Mouse (Mus musculus) heart, postnatal 36 days (tissue): Measurements from ENCODE around the gene Mmp20. TPM values are rescaled to one million over a fixed set of nuclear protein-coding genes. Genes with fewer than 3 reads are reported as not detected.

Experiments
- DNase-seq, 2 experiments: peaks; one replicate each; pipeline ENCODE4 v3.0.0; 2021 to 2022
- intact Hi-C: fragments of 180-260 bp; cut with DNase I; formaldehyde crosslinking; loops from one replicate; pipeline ENCODE4 v1.15.1; 2025
- total RNA-seq, 2 experiments: library from RNA; stranded (reverse); gene quantifications; 2 replicates each; pipeline ENCODE4 v1.2.3; 2021

Mmp20 gene
- not detected for total RNA-seq

DNA sequence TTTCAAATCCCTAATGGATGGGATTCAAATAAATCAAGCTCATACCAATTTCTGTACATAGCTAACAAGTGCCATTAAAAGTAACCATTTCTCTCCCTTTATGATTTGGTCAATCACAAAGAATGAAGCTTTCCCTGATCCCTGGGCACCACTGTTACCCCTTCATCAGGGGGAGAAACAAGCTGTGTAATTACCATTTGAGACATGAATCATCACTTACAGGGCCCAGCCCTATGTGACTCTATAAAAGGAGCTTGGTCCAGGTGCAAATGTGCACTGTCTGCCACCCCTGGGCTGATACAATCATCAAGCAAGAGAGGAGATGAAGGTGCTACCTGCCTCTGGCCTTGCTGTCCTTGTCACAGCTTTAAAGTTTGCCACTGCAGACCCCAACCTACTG is at the start of gene Mmp20:
Mmp20 (plus strand) TSS at position 301 of the 400 bp plus-strand sequence.
- intact Hi-C loops, result no loop called here
- DNase-seq, result no peak

DNA sequence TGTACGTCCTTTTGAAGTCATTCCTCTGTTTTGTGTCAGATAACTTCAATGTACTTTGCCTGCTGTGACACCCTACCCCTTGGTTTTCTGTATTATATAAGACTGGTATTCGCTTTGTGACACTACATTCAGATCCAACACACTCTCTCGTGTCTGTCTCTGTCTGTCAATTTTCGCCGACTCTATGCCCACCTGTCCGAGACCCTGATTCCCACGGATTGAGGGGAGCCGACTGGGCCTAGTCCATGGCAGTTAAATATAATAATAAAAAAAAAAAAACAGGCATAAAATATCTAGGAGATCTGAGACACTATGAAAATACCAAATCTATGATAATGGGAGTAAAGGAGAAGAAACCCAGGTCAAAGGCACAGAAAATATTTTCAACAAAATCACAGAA is 38.0 kb upstream of the Mmp20 start:
- DNase-seq, result no peak
- intact Hi-C loops, result no loop called here

DNA sequence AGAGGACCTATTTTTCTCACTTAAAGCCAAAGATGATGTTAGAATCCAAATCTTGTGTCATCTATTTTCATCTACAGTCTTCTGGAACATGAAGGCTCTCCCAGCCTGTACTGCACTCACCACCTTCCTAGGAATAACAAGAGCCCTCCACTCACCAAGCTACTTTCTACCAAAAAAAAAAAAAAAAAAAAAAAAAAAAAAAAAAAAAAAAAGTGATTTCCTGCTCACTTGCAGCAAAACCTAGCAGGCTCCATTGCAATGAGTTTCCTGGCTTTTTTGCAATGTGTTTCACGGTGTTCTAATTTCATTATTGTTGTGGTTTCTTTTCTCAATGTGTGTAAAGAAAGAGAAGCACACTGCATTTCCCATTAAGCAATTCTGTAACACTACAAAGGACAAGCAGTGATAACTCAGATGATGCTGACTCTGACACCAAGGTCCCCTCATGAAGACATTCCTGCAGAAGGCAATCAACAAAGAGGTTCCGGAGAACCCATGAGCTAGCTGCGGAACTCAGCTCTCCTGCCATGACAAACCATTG is 34.7 kb upstream of the Mmp20 start:
- intact Hi-C loops, result no loop called here
- no peak for DNase-seq

DNA sequence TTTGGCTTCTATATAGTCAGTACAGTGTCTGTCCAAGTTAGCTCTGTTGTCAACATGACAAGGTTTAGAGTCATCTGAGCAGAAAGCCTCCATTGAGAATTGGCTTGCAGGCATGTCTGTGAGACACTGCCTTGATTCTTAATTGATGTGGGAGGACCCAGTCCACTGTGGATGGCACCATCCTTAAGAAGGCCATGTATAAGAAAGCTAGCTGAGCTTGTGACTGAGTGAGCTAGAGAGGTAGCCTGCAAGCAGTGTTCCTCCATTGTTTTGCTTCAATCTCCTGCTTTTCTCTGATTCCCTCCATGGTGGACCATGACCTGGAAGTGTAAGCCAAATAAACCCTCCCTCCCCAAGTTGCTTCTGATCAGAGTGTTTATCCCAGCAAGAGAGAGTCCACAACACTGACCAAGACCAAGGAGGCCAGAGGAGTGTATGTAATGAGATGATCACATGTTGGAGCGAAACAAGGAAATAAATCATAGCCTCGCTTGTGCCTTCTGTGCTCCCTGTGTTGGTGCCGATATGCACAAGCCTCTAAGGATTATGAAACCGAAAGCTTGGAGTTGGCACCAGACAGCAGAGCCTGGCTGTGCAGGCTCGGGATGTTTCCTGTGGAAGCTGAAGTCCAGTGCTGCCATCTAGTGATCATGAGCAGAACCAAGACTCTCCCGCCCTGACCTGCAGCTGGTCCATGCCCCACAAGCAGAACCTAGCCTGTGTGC is 33.1 kb upstream of the Mmp20 start:
- intact Hi-C loops, result loop anchor here (1.0 to 2.0 kb wide), 3 partner anchors 41 to 544 kb away; no protein-coding TSS in a partner anchor
- DNase-seq, result peak; percentile 75 to 78

DNA sequence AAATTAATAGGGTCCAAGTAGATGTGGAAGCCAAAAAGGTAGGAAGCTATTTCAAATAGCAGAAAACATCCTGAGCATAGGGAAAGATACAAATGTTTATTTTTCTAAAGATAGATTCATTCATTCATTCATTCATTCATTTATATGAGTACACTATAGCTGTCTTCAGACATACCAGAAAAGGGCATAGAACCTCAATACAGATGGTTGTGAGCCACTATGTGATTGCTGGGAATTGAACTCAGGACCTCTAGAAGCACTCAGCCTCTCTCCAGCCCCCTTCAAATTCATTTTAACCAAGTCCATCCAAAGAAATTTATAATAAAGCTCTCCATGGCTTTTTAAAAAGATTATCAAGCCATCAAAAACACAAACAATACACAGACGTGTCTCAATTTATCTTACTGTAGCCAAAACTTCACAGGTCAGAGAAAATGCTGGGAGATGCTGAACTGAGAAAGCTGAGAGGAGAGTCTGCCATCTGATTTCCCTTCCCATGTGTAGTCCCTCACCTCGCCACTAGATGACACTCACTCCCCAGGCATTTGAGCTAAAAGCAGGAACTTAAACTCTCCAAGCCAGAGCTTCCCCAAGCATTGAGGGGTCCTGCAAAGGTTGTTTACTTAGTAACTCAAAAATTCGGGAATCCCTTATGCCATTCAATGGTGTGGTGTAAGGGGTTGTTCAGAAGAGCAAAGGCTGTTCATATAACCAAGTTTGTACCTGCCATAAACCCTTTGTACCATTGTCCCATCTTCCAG is 24.9 kb upstream of the Mmp20 start:
- intact Hi-C loops, result loop anchor here (1.0 to 5.0 kb wide), 4 partner anchors 109 to 604 kb away; no protein-coding TSS in a partner anchor
- peak; percentile 62 to 76 for DNase-seq

DNA sequence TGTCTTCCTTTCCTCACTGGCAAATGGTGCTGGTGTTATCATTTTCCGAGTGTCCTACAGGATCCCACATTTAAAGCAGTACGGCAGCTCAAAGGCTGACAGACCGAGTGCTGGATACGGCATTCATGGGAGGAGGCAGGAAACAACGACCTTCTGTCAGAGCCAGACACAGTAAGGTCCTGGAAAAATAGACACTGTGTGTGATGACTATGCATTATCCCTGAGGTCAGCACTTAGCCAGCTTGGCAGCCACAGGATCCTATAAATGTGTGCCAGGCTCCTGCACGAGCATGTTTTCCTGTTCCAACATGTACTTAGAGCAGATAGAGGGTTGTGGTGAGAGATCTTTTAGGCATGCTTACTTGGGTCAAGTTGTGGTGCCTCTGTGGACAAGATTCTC is 24.0 kb upstream of the Mmp20 start:
- DNase-seq, result no peak
- intact Hi-C loops, result loop anchor here (5.0 kb wide), 3 partner anchors 108 to 603 kb away; no protein-coding TSS in a partner anchor

DNA sequence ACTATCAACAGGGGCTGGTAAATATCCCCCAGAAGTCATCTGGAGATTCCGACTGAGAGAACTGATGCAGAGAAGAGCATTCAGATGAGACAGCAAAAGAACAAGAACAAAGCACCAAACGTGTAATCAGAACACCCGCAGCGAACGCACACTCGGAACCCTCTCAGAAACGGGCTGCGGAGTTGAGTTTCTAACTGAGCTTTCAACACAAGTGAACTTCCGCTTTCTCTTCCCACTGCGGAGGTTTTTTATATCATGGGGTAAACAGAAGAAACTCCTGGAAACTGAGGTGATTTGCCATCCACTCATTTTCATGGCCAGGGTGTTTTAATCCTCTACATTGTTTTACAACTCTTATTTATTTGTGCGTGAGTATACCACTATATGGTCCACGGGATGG is 22.4 kb upstream of the Mmp20 start:
- intact Hi-C loops, result no loop called here

DNA sequence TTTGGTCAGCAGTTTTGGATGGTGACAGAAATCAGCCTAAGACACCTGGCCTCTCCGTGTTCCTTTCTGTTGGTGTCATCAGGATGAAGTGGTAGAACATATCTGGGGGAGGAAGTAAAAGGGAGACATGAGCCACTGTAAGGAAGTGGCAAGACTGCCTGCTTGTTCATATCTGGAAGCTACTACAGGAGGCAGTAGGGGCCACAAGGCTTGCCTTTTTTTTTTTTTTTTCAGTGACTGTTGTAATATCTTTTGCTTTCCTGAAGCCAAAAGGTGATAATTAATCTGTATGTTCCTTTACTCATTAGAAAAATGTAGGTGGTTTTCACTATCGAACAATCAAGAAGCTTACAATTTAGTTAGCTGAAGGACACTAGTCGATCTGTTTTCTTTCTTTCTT is 5.4 kb upstream of the Mmp20 start:
- DNase-seq, result no peak
- intact Hi-C loops, result no loop called here

More for the DNA sequence above, 22.4 kb upstream of the Mmp20 start:
- DNase-seq, result no peak

DNA sequence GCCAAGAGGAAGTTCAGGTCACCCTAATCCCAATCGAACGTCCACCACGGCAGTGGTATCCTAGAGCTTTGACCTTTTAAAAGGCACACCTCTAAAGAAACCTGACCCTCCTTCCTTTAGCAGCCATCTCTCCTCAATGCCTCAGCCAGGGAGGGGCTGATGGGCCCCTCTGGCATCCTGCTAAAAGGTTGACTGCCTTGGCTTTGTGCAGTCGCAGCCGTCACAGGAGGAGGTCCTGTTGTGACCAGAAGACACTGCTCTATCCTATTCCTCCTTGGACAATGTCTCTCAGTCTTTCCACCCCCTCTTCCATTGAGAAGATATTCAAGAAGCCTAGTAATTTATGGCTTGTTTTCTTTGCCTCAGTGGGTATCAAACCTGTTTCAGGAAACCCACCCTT is 5.9 kb downstream of the Mmp20 start:
- intact Hi-C loops, result no loop called here
- no peak for DNase-seq

DNA sequence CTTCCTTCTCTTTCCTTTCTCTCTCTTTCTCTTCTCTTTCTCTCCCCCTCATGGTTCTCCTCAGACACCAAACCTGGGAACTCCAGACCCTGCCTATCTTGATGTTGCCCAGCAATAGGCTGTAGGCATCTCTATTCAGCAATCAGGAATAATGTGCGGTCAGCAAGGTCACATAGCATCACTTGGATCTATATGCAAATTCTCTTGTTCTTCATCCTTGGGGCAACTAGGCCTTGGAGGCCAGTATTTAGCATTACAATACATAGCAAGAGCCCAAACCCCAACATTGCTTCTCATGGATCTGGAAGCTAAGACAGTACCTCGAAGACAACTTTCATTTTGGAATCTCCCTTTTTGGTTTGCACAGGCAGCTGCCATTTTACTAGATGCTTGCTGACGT is 19.9 kb downstream of the Mmp20 start:
- intact Hi-C loops, result no loop called here
- no peak for DNase-seq

DNA sequence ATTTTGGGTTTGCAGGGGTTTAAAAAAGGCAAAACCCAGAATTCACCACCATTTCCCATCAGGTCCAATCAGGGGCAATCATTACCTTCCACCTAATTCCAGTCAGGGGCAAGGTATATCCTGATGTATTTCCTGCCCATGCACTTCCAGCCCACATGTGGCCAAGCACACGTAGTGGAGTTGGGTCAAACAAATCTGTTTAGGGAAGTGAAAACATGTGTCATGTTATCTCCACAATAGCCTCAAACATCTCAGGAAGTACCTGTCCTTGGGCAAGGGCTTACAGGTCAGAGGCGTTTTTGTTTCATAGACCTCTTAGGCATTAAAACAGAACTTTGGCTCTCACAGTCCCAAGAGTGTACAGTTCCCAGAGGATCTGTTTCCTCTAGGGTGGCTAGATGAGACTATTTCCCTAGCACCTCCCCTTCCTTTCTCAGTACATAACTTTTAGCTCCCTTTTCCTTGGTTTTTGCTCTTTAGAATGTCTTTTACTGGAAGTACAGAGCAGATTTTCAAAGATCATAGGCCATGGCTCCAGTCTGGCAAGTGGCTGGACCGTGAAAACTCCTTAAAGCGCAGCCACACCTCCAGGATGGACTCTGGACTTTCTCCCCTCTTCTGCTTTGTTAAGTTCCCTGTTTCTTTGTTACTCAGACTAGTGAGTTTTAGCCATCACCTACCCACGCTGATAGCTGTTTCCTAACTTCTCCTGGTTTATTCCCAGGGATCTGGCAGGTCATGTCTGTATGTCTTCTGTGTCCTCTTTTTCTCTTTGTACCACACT is 22.6 kb downstream of the Mmp20 start:
- intact Hi-C loops, result no loop called here

DNA sequence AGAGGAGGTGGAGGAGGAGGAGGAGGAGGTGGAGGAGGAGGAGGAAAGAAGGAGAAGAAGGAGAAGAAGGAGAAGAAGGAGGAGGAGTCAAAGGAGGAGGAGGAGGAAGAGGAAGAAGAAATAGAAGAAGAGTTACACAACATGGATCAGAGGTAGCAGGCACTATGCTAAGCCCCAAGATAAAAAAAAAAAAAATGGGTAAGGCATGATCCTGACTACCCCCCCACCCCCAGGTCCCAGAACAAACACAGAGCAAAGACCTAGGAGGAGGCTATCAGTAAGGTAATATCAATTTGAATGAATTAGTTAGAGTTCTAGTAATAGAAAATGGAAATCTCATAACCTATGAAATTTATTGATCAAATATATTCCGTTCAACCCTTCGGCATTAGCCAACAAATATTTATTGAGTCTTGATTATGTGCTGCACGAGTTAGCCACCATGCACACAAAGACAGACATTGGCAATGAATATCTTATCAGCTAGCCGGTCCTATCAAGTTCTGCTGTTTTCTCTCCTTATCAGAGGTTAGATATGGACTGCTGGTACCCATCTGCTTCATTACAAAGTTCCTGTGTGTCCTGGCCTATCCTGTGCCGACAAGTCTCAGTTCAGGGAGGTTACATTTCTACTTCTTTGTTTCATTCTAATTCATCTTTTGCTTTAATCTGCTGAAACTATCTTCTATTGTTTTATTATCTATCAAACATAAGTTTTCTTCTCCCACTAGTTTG is 24.5 kb downstream of the Mmp20 start:
- DNase-seq, result no peak
- intact Hi-C loops, result no loop called here

More for the DNA sequence above, 22.6 kb downstream of the Mmp20 start:
- DNase-seq, result no peak

DNA sequence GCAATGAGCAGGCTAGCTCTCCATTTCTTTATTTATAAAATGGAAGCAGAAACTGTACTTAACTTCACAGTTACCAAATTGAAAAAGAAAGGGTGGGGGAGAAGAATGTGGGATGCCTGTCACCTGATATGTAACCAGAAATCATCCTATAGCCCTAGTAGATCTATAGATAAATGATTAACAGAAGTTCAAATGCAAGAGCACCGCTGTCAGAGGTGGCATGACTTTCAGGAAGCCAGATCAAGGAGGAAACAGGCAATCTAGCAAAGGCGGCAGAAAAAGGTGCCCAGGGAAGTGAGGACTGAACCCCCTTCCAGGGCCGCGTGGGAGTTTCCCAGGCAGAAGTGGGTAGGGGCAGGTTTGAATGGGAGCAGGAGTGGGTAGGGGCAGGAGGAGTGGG is 29.9 kb downstream of the Mmp20 start:
- DNase-seq, result no peak
- intact Hi-C loops, result no loop called here

DNA sequence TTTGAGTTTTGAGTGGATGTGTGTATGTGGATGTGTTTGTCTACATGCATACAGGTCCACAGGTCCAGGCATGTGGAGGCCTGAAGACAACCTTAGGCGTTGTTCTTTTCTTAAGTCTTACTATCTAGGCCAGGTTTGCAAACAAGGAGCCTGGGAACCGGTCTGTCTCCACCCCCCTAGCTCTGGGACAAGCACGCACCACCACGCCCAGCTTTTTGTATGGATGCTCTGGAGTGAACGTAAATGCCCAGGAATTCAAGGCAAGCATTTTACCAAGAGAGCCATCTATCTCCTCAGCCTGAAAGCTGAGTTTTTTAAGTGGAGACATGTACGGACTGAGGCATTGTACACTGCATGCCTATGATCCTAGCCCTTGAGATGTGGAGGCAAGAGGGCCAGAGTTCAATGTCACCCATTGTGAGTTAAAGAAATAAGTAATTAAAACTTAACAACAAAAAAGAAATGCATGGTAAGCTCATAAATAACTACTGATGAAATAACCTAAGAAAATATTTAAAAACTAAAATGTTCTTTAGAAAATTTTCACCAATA is 31.5 kb downstream of the Mmp20 start:
- intact Hi-C loops, result no loop called here
- no peak for DNase-seq

DNA sequence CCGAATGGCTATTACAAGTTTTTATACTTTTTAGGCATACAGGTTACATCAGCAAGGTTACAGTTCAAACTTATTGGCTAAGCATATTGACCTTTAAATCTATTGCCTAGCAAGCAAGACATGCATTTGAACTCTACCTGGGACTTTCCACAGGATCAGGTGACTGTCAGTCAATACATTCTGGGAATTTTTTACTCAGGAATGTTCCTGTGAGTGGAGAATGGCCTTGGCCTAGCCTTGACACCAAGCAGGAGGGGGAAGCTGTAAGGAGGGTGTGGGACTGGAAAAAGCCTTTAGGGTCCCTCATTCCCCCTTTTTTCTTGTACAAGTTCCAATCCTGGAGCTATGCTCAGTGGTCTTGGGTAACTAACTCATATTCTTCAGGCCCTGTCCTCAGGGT is 33.3 kb downstream of the Mmp20 start:
- no peak for DNase-seq
- intact Hi-C loops, result no loop called here

DNA sequence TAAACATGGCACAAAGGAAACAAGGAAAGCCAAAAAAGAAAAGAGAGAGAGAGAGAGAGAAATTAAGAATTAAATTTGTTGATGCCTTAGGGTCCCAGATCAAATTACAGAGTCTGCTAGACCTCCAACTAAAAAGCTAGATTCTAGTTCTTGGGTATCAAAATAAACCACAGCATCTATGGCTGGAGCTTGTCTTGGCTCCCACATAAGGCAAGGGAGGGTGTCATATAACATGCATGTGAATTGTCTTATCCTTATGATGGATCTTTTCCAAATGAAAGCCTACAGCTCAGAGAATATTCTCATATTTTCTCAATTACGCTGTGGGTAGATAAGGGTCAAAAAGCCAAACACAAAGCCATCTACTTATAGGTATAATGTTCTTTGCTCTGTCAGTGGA is 41.6 kb downstream of the Mmp20 start:
- DNase-seq, result no peak
- intact Hi-C loops, result no loop called here

DNA sequence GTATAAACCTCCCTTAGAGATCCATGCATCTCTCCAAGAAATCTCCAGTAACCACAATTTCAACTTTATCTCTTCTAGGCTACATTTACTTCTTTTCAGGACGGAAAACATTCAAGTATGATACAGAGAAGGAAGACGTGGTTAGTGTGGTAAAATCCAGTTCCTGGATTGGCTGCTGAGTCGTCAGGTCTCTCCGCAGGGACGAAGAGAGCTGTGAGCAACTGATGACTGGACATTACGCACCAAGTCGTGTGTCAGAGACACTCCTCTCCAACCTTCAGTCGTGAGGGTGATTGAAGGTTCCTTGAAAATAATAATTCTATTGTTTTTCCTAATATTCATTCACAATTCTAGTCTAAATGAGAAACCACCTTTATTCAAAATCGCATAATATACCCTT is 45.0 kb downstream of the Mmp20 start:
- no peak for DNase-seq
- intact Hi-C loops, result no loop called here

DNA sequence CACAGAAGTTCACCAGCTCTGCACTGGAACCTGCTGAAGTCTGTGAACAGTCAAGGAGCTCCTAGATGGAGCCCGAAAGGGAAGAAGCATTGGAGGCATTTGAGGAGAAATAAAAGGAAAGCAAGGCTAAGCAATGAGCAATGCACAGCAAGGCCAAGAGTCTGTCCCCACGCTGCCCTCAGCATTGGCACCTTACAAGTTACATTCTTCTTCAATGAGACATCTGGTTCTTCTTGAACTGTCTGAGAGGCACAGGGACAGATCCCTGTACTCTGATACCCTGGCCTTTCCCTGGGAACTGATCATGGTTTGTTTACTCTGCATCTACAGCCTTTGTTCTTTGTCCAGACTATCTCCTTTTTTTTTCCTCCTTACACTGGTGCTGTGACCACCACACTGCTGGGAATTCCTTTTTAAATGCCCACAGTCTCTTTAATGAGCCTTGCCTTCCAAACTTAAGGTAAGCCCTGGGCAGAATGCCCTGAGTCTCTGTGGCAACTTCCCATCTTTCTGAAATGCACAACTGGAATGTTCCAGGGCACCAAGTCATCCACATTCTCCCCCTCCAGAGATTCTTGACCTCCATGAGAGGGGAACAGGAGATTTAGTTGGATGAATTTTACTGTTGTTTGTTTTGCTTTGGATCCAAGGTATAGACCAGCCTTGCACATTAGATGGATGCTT is 50.3 kb downstream of the Mmp20 start:
- intact Hi-C loops, result no loop called here
- no peak for DNase-seq

DNA sequence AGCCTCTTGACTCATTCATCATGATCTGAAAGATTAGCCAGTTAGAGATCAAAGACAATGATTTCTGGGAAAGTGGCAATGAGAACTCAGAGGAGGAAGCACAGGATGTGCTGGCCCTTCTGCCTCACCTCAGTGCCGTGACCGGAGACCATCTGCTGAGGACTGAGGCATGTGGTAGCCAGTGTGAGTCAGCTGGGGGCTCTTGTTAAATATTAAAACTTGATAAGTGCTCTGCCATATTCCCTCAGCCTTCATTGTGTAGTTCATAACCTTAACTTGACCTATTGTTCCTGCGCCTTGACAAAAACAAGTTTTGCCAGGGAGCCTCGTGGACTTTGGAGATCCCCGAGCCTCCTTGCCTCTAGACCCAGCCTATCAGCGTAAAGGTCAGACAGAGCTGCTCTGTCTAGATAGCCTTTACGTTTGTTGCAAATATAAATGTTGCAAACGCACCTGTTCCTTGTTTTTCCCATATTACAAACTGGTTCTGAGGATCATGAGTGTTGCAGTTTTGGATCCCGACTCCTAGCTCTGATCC is 54.1 kb downstream of the Mmp20 start:
- intact Hi-C loops, result no loop called here
- no peak for DNase-seq
